Mouse (Mus musculus) kidney, postnatal 4 days (tissue): ENCODE data around the gene Uts2b.

Source experiments
- DNase-seq, 2 experiments: peaks; one replicate each; pipeline ENCODE4 v3.0.0; 2021; ENCODE audit warnings: mixed read lengths in 2 of 2

Uts2b gene

GRCm38 (mm10) chr16:27370191-27370590 is at the start of gene Uts2b:
Gene Uts2b (minus strand): TSS chr16:27370239.
- no peak for DNase-seq

GRCm38 (mm10) chr16:27417632-27418031 is 47.6 kb upstream of the Uts2b start:
- DNase-seq, result no peak

- DNase-seq, result no peak
Measured at GRCm38 (mm10) chr16:27416937-27417584, 47.0 kb upstream of the Uts2b start.

GRCm38 (mm10) chr16:27404107-27404506 is 34.1 kb upstream of the Uts2b start:
- DNase-seq, result no peak

GRCm38 (mm10) chr16:27401579-27401978 is 31.5 kb upstream of the Uts2b start:
- DNase-seq, result no peak

- DNase-seq, result no peak
Measured at GRCm38 (mm10) chr16:27399719-27400253, 29.7 kb upstream of the Uts2b start.

- no peak for DNase-seq
Measured at GRCm38 (mm10) chr16:27399026-27399718, 29.1 kb upstream of the Uts2b start.

- no peak for DNase-seq
Measured at GRCm38 (mm10) chr16:27396951-27397350, 26.9 kb upstream of the Uts2b start.

- no peak for DNase-seq
Measured at GRCm38 (mm10) chr16:27395251-27396037, 25.4 kb upstream of the Uts2b start.

GRCm38 (mm10) chr16:27391845-27392244 is 21.8 kb upstream of the Uts2b start:
- DNase-seq, result no peak

GRCm38 (mm10) chr16:27390306-27390705 is 20.3 kb upstream of the Uts2b start:
- DNase-seq, result no peak

GRCm38 (mm10) chr16:27389534-27390282 is 19.7 kb upstream of the Uts2b start:
- DNase-seq, result peak; percentile 7 to 28

GRCm38 (mm10) chr16:27388761-27389451 is 18.9 kb upstream of the Uts2b start, which contains the start of gene Ccdc50:
Gene Ccdc50 (plus strand): TSS chr16:27388869.
- peak; percentile 84 to 90 for DNase-seq

- peak in 1 of 2 experiments; percentile 11 for DNase-seq
Measured at GRCm38 (mm10) chr16:27387634-27388611, 17.9 kb upstream of the Uts2b start.

GRCm38 (mm10) chr16:27386850-27387407 is 16.9 kb upstream of the Uts2b start:
- no peak for DNase-seq

- DNase-seq, result no peak
Measured at GRCm38 (mm10) chr16:27385649-27386048, 15.6 kb upstream of the Uts2b start.

- no peak for DNase-seq
Measured at GRCm38 (mm10) chr16:27384893-27385603, 15.0 kb upstream of the Uts2b start.

- no peak for DNase-seq
Measured at GRCm38 (mm10) chr16:27382217-27382616, 12.2 kb upstream of the Uts2b start.

GRCm38 (mm10) chr16:27376556-27376955 is 6.5 kb upstream of the Uts2b start:
- DNase-seq, result no peak

- DNase-seq, result peak in 1 of 2 experiments; percentile 14
Measured at GRCm38 (mm10) chr16:27375318-27375717, 5.3 kb upstream of the Uts2b start.
